Mouse (Mus musculus) embryonic facial prominence, embryonic 10.5 days (tissue): ENCODE measurements around the gene Csnk1g2. TPM values are rescaled to one million over a fixed set of nuclear protein-coding genes. Genes with fewer than 3 reads are reported as not detected.

ENCODE experiments used
- DNase-seq: peaks from one replicate; pipeline ENCODE4 v3.0.0-alpha.2; 2017; ENCODE audit warnings: low spot score
- H3K27ac ChIP-seq: fragments of 300-500 bp; sonication (generic); replicated peaks from 2 replicates; pipeline ENCODE4 v1.5.1; 2016; ENCODE audit warnings: mild to moderate bottlenecking
- H3K27me3 ChIP-seq: fragments of 300-500 bp; sonication (generic); replicated peaks from 2 replicates; pipeline ENCODE4 v1.6.1; 2016; ENCODE audit warnings: low read depth, mild to moderate bottlenecking; ENCODE audit not compliant: poor library complexity, severe bottlenecking
- H3K36me3 ChIP-seq: fragments of 300-500 bp; sonication (generic); replicated peaks from 2 replicates; pipeline ENCODE4 v1.6.1; 2016; ENCODE audit warnings: mild to moderate bottlenecking, moderate library complexity
- H3K4me1 ChIP-seq: fragments of 300-500 bp; sonication (generic); 2 replicates; pipeline ENCODE4 v1.6.1; 2016
- H3K4me3 ChIP-seq: fragments of 300-500 bp; sonication (generic); 2 replicates; pipeline ENCODE4 v1.5.1; 2016; ENCODE audit warnings: mild to moderate bottlenecking, moderate library complexity
- H3K9me3 ChIP-seq: fragments of 300-500 bp; sonication (generic); 2 replicates; pipeline ENCODE4 v1.6.1; 2016; ENCODE audit warnings: mild to moderate bottlenecking
- WGBS: fragments of 180-500 bp; shearing (Covaris S2); methylation state at CpG from one replicate; pipeline ENCODE4 v1.1.7; 2016; 5-methylcytosine and 5-hydroxymethylcytosine counted together
- microRNA-seq: library from miRNA; unstranded; fragments of <30 nt; microRNA quantifications from one replicate; pipeline ENCODE4, GENCODE M21; 2017
- polyA plus RNA-seq: library from polyadenylated mRNA; unstranded; fragments of >200 nt; fragmentation: Nextera tagmentation; extraction: Ambion mirVana; gene quantifications from 2 replicates; pipeline ENCODE4 v1.2.1, GENCODE M21; 2016

Gene Csnk1g2
- polyA plus RNA-seq, 1 experiment from 2014 or later, result 198 TPM

DNA sequence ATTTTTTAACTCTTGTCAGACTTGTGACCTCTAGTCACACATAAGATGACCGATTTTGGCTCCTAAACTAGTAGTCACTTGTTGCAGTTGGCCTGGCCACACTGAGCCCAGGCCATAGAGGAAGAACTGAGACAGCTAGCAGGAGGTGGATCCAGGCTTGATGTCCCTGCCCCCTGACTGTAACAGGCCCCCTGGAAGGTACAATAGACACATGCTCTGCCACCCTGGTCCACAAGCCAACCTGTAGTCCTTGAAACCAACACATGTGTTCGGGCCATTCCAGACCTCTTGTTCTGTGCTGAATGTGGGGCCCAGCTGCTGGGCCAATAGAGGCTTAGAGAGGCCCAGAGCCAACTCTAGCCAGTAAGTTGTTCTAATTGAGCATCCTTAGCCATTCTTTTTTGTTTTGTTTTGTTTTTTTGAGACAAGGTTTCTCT lies 57.6 kb downstream of the Csnk1g2 start:
- H3K4me1 ChIP-seq, result peaks cover 39% of the 10 kb centered on the region
- no peak overlapping the region for H3K4me3 ChIP-seq
- WGBS, result 81% methylated on average over 2 of the region's 2 CpGs
- DNase-seq, result no peak
- H3K27me3 ChIP-seq, result no peaks in the 10 kb centered on the region
- peaks cover 25% of the 10 kb centered on the region for H3K36me3 ChIP-seq
- no peak overlapping the region for H3K27ac ChIP-seq
- no peaks in the 10 kb centered on the region for H3K9me3 ChIP-seq

DNA sequence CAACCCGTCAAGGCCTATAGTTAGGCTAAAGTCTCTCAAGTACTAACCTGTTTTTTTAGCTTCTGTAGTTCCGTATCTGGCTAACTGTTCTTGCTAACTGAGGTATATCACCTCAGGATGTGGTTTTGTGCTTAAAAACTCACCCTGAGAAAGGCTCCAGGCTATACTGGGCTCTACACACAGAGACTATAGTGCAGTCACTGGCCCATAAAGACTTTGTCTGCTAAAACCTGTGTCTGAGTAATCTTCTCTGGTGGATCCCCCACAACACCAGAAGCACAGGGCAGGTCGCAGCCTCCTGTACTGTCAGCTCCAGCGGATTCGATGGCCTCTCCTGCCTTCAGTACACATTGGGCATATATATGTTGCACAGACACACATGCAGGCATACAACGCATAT lies 59.4 kb downstream of the Csnk1g2 start:
- Histone ChIP-seq H3K4me3 (no peak overlapping the region), H3K27ac (no peak overlapping the region), H3K36me3 (peaks cover 42% of the 10 kb centered on the region), H3K27me3 (no peaks in the 10 kb centered on the region), H3K9me3 (no peaks in the 10 kb centered on the region), H3K4me1 (peaks cover 30% of the 10 kb centered on the region)
- no peak for DNase-seq
- WGBS, result 95% methylated on average over 6 of the region's 6 CpGs

DNA sequence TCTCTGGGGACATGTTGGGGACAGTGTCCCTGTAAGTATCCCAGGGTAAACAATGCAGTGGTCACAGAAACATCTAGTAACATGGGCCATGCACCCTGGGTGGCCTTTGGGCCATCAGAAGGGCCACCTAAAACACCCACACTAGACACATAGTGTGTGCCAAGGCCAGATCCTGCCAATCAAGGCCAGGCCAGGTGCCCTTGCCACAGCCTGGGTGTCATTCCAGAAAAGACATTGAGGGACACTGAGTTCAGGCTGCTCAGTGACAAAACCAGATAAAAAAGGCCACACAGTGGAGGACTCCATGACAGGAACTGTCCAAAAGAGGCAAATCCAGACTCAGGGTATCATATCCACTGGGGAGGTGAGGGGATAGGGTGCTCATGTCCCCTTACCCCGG lies 61.0 kb downstream of the Csnk1g2 start:
- 89% methylated on average over 1 of the region's 1 CpGs for WGBS
- peaks cover 52% of the 10 kb centered on the region for H3K36me3 ChIP-seq
- no peak for DNase-seq

DNA sequence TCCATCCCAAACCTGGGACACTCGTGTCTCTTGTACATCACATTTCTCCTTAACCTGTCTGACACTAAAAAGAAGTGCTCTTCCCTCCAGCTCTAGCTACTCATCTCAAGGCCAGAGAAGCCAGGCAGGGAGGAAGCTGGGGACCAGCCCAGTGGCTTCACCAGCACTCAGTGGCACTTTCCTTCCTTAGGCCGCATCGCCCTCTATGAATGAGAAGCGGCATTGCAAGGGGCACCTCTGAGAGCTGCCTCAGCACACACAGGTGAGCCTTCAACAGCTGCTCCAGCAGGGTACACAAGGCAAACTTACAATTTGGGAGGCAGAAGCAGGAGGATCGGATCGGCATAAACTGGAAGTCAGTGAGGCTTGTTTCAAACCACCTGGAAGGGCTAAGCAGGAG lies 61.6 kb downstream of the Csnk1g2 start:
- Histone ChIP-seq H3K4me1 (peaks cover 8% of the 10 kb centered on the region), H3K27me3 (no peaks in the 10 kb centered on the region), H3K27ac (no peak overlapping the region), H3K36me3 (peaks cover 56% of the 10 kb centered on the region), H3K9me3 (no peaks in the 10 kb centered on the region), H3K4me3 (no peak overlapping the region)
- WGBS, result 52% methylated on average over 6 of the region's 6 CpGs
- peak; percentile 42 for DNase-seq

More for the DNA sequence above, 61.0 kb downstream of the Csnk1g2 start:
- no peaks in the 10 kb centered on the region for H3K9me3 ChIP-seq
- no peak overlapping the region for H3K4me3 ChIP-seq
- peaks cover 14% of the 10 kb centered on the region for H3K4me1 ChIP-seq
- H3K27me3 ChIP-seq, result no peaks in the 10 kb centered on the region
- H3K27ac ChIP-seq, result no peak overlapping the region

DNA sequence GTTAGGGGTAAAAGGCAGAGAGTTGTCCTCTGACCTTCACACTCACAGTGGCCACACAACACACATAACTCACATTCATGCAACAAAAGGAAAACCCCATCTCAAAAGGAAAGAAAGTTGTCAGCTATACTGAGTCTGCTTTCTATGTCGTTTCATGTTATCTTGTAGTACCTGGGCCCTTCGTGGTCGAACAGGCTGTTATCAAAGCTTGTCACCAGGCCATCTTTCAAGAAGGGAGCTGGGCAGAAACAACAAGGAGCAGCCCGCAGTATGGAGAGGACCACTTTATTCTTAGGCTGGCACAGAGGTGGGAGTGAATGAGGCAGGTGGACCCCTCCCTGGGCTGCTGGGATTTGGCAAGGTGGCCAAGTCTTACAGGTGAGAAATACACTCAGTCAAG lies 62.3 kb downstream of the Csnk1g2 start:
- H3K36me3 ChIP-seq, result peaks cover 64% of the 10 kb centered on the region
- WGBS, result 91% methylated on average over 4 of the region's 4 CpGs
- H3K27ac ChIP-seq, result no peak overlapping the region

DNA sequence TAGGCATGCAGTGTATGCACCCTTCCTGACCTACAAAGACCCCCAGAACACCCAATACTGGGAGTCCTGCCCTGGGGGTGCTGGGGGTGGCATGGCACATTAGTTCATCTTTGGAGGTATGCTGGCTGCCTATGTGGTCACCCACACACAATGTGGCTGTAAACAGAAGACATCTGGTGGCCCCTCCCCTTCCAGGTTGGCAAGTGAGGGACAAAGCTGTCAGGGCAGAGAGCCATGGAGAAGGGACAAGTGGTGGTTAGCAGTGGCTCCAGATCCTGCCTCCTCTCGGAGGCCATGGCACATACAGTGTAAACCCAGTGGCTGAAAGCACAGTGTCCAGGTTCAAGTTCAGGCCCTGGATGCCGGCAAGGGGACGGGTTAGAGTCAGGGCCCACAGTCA lies 64.0 kb downstream of the Csnk1g2 start:
- no peak overlapping the region for H3K27ac ChIP-seq
- H3K36me3 ChIP-seq, result peaks cover 80% of the 10 kb centered on the region
- H3K27me3 ChIP-seq, result no peaks in the 10 kb centered on the region
- 85% methylated on average over 3 of the region's 3 CpGs for WGBS
- H3K9me3 ChIP-seq, result no peaks in the 10 kb centered on the region
- no peaks in the 10 kb centered on the region for H3K4me1 ChIP-seq
- H3K4me3 ChIP-seq, result no peak overlapping the region
- no peak for DNase-seq

More for the DNA sequence above, 62.3 kb downstream of the Csnk1g2 start:
- Histone ChIP-seq H3K27me3 (no peaks in the 10 kb centered on the region), H3K9me3 (no peaks in the 10 kb centered on the region), H3K4me3 (no peak overlapping the region; the same call in 1 of the 2 replicates), H3K4me1 (0 out of 2 replicates have a peak, but pooled peaks cover under 1% of the 10 kb centered on the region)
- DNase-seq, result no peak

DNA sequence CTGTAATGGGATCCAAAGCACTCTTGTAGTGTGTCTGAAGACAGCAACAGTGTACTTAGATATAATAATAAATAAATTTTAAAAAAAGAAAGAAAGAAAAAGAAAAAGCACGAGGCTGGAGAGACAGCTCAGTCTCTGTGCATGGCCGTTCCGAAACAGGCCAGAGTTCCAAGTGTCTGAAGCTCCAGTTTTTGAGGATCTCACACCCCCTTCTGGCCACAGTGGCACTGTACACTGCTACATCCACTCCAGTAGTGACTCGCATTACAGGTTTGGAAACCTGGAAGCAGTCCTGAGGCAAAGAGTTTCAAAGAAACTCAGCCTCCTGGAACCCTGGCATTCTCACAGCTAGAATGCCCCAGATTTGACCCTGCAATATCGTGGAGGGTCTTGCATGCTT lies 65.2 kb downstream of the Csnk1g2 start:
- Histone ChIP-seq H3K36me3 (peaks cover 88% of the 10 kb centered on the region), H3K27ac (no peak overlapping the region), H3K4me3 (no peak overlapping the region), H3K9me3 (no peaks in the 10 kb centered on the region), H3K4me1 (peaks cover 3% of the 10 kb centered on the region; the same call in 1 of the 2 replicates), H3K27me3 (no peaks in the 10 kb centered on the region)
- peak; percentile 64 for DNase-seq
- 50% methylated on average over 5 of the region's 5 CpGs for WGBS

Small RNA genes lying within 50 kb of the gene (microRNA-seq; reads per million reads assigned to microRNA genes)
- not detected for gene Mir6912

Other genes with a start within 250 kb of the Csnk1g2 start
- gene Mex3d, start 235.2 kb upstream of the Csnk1g2 start, polyA plus RNA-seq, result 6.4 and 7.1 TPM in 2 replicates
- gene Mbd3, start 223.3 kb upstream of the Csnk1g2 start, polyA plus RNA-seq, result 371 and 377 TPM in 2 replicates
- 615 and 629 TPM in 2 replicates for gene Uqcr11, start 216.0 kb upstream of the Csnk1g2 start, polyA plus RNA-seq
- gene Tcf3, start 189.2 kb upstream of the Csnk1g2 start, polyA plus RNA-seq, result 225 and 235 TPM in 2 replicates
- gene Onecut3, start 128.0 kb upstream of the Csnk1g2 start, polyA plus RNA-seq, result 0.17 and 0.58 TPM in 2 replicates
- gene Atp8b3, start 83.7 kb upstream of the Csnk1g2 start, polyA plus RNA-seq, result 0.51 and 0.75 TPM in 2 replicates
- 34.7 and 35.0 TPM in 2 replicates for gene Rexo1, start 61.3 kb upstream of the Csnk1g2 start, polyA plus RNA-seq
- gene Klf16, start 45.5 kb upstream of the Csnk1g2 start, polyA plus RNA-seq, result 8.5 TPM in 2 replicates
- 79.8 and 84.9 TPM in 2 replicates for gene Abhd17a, start 32.5 kb upstream of the Csnk1g2 start, polyA plus RNA-seq
- 84.8 and 88.2 TPM in 2 replicates for gene Scamp4, start 20.0 kb upstream of the Csnk1g2 start, polyA plus RNA-seq
- gene Adat3, start 20.0 kb upstream of the Csnk1g2 start, polyA plus RNA-seq, result 10.9 and 14.1 TPM in 2 replicates
- 5.7 and 6.4 TPM in 2 replicates for gene Gm49322, start 16.8 kb upstream of the Csnk1g2 start, polyA plus RNA-seq
- gene Btbd2, start 34.2 kb downstream of the Csnk1g2 start, polyA plus RNA-seq, result 83.2 and 84.8 TPM in 2 replicates
- 118 and 119 TPM in 2 replicates for gene Mknk2, start 55.3 kb downstream of the Csnk1g2 start, polyA plus RNA-seq
- 54.4 and 54.7 TPM in 2 replicates for gene Mob3a, start 79.1 kb downstream of the Csnk1g2 start, polyA plus RNA-seq
- 10.5 and 10.8 TPM in 2 replicates for gene Izumo4, start 79.3 kb downstream of the Csnk1g2 start, polyA plus RNA-seq
- gene Ap3d1, start 119.4 kb downstream of the Csnk1g2 start, polyA plus RNA-seq, result 60.5 and 61.5 TPM in 2 replicates
- 23.5 and 25.0 TPM in 2 replicates for gene Dot1l, start 132.4 kb downstream of the Csnk1g2 start, polyA plus RNA-seq
- gene Sf3a2, start 175.4 kb downstream of the Csnk1g2 start, polyA plus RNA-seq, result 114 and 127 TPM in 2 replicates
- gene Plekhj1, start 175.8 kb downstream of the Csnk1g2 start, polyA plus RNA-seq, result 181 and 184 TPM in 2 replicates
- gene Amh, start 182.4 kb downstream of the Csnk1g2 start, polyA plus RNA-seq, result 0.11 and 0.17 TPM in 2 replicates
- gene Jsrp1, start 190.7 kb downstream of the Csnk1g2 start, polyA plus RNA-seq, result 0.26 and 0.52 TPM in 2 replicates
- gene Oaz1, start 203.8 kb downstream of the Csnk1g2 start, polyA plus RNA-seq, result 2,205 and 2,316 TPM in 2 replicates
- gene Lingo3, start 221.2 kb downstream of the Csnk1g2 start, polyA plus RNA-seq, result 1.3 and 1.6 TPM in 2 replicates
- gene Lsm7, start 232.4 kb downstream of the Csnk1g2 start, polyA plus RNA-seq, result 364 TPM in 2 replicates
- gene Sppl2b, start 232.4 kb downstream of the Csnk1g2 start, polyA plus RNA-seq, result 45.2 and 45.3 TPM in 2 replicates
- 0.06 and 0.10 TPM in 2 replicates for gene Tmprss9, start 249.0 kb downstream of the Csnk1g2 start, polyA plus RNA-seq